Mouse (Mus musculus): ENCODE results near the gene Il1rapl1.

- TF ChIP-seq POLR2A (IDR thresholded peaks at IDR 0.05; ENCODE audit: low read depth, low read length): no peak
- no peak for TF ChIP-seq CTCF (IDR thresholded peaks at IDR 0.05; ENCODE audit: extremely low read depth, insufficient read depth, insufficient read length, insufficient replicate concordance)
These were observed 404.9 kb downstream of the Il1rapl1 start for GRCm38 (mm10) chrX:87710589-87710988.
